Mouse (Mus musculus) gastrocnemius, postnatal 10 days (tissue): ENCODE results near the gene Ptpn9. TPM values are rescaled to one million over a fixed set of nuclear protein-coding genes. Genes with fewer than 3 reads are reported as not detected.

ENCODE experiments used
- total RNA-seq, 2 experiments: library from RNA; stranded (reverse); gene quantifications; 2 replicates each; pipeline ENCODE4 v1.2.3; 2021

Ptpn9 gene
- total RNA-seq, 2 experiments from 2014 or later: 11.3 to 12.6 TPM

Other genes with a start within 250 kb of the Ptpn9 start
- 1 to 10 TPM; 2.0 to 2.6 TPM for gene Lingo1, start 198.5 kb upstream of the Ptpn9 start, total RNA-seq
- gene Odf3l1, start 130.2 kb upstream of the Ptpn9 start, total RNA-seq: under 1 TPM; 0.72 to 0.82 TPM
- 10 to 100 TPM; 22.0 to 31.7 TPM for gene Cspg4, start 129.9 kb upstream of the Ptpn9 start, total RNA-seq
- gene Snx33, start 66.6 kb upstream of the Ptpn9 start, total RNA-seq: 1 to 10 TPM; 7.0 to 9.3 TPM
- 10 to 100 TPM; 43.0 to 46.6 TPM for gene Imp3, start 57.4 kb upstream of the Ptpn9 start, total RNA-seq
- gene Snupn, start 44.0 kb upstream of the Ptpn9 start, total RNA-seq: 1 to 10 TPM; 6.4 to 6.8 TPM
- 10 to 100 TPM; 25.1 to 29.9 TPM for gene Sin3a, start 77.1 kb downstream of the Ptpn9 start, total RNA-seq
- 10 to 100 TPM; 48.9 to 61.6 TPM for gene Man2c1, start 135.8 kb downstream of the Ptpn9 start, total RNA-seq
- 1 to 10 TPM; 4.3 to 4.7 TPM for gene Neil1, start 153.4 kb downstream of the Ptpn9 start, total RNA-seq
- 10 to 100 TPM; 30.4 to 30.6 TPM for gene Commd4, start 163.4 kb downstream of the Ptpn9 start, total RNA-seq
- gene Trcg1, start 241.6 kb downstream of the Ptpn9 start, total RNA-seq: not detected